Mouse (Mus musculus): ENCODE measurements around the gene Plce1.
"Not testable (repeated sequence)": the region's sequence is repeated elsewhere in the genome, so short reads cannot be mapped to it uniquely, and the experiment has no call there.

Plce1 gene

DNA sequence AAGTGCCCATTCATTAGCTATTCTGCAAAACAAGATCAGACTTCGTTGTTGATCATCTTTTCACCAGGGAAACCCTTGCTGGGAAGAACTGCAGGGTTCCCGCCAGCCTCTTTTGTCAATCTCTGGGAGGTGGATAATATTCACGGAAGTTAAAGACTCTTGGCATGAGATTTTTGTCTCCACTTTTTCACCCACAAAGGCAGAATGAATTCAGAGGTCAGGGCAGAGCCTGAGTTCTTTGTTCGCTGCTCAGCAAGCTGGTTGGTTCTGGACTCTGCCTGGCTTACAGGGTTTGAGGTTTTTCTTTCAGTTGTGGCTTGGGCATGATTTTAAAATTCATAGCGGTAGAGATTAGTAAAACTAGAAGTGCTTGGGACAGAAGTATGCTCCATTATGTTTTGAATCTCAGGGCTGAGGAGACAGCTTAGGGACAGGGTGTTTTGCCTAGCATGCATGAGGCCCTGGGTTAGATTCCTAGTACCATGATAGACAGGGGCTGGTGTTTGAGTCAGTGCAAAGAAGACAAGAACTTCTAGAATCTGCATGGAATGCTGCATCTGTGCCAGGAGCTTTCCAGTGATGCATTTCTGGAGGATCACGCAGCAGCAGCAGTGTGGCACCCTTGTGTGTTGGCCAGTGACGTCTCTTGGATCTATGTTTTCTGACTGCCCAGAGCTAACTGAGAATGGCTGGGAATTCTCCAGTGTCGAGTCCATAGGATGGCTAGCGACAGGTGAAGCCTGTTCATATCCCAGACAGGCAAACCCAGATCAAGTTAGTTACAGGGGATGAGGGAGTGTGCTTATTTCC lies 7.4 kb downstream of the Plce1 start:
- no peak for DNase-seq (ENCODE audit: low read depth, low spot score)

GRCm38 (mm10) chr19:38498233-38498632 lies 17.3 kb downstream of the Plce1 start:
- DNase-seq (ENCODE audit: low read depth, low spot score) = no peak

GRCm38 (mm10) chr19:38504597-38504996 lies 23.7 kb downstream of the Plce1 start:
- DNase-seq (ENCODE audit: low read depth, low spot score) = no peak

DNA sequence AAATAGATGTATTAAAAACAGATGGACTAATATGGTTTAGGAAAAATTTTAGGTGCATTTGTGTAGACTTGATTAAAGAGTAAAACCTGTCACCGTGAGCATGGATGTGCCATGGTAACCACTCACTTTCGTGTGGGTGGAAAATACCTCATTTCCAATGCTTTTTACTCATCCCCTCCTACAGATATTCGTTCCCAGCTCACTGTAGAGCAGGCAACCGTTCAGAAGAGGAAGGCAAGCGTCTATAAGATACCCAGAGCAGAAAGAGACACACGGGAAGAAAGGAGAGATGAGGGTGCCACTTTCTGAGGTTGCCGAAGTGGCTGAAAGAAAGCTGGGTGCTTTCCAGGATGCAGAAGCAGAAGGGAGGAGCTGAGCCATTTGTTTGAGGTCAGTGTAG lies 25.2 kb downstream of the Plce1 start:
- no peak for DNase-seq (ENCODE audit: low read depth, low spot score)

GRCm38 (mm10) chr19:38507251-38507965 lies 26.5 kb downstream of the Plce1 start:
- DNase-seq (ENCODE audit: low read depth, low spot score) = peak; percentile 39

DNA sequence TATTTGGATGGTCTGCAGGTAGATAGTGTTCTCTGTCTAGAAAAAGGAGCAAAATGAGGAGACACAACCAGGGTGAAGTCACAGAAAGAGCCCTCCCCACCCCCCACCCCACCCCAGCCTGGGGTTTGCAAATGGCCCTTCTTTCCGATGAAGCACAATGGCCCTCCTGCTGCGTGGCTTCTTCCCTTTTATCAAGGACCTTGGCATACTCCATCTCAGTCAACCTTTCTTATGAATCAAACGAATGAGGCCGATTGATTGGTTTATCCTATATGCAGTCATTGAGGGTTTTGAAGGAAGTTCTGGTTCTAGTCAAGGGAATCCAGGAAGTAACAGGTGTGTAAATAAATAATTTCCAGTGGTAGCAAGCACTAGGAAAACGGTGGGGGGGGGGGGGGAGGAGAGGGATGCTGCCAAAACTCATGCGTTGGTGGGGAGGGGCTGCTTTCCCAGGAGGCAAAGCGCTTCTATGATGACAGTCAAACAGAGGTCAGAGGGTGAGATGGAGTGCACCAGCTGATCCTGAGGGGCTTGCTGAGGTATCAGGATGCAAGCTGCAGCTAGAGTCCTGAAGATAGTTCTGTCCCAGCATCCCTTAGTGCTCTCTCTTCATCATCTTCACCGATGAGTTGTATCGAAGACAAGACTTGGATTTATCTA lies 27.2 kb downstream of the Plce1 start:
- no peak for DNase-seq (ENCODE audit: low read depth, low spot score)

GRCm38 (mm10) chr19:38514417-38515184 lies 33.7 kb downstream of the Plce1 start:
- DNase-seq (ENCODE audit: low read depth, low spot score) = no peak

GRCm38 (mm10) chr19:38526855-38527254 lies 45.9 kb downstream of the Plce1 start:
- DNase-seq (ENCODE audit: low read depth, low spot score) = no peak

DNA sequence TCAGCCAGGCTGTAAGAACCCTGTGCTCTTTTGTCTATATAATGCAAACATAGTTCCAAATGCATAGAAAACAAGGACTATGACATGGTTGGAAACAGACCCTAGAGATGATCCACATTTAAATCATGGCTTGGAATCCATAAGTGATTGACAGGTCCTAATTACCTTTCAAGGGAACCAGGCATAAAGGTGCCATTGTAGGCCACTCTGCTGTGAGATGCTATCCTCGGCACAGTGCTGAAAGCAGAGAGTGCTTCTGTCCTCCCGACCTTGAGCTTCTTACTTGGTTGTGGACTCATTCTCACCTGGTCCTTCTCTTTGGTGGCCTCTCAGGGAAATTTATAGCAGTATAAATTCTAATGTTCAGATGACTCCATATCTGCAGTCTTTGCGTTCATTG lies 46.6 kb downstream of the Plce1 start:
- no peak for DNase-seq (ENCODE audit: low read depth, low spot score)

- DNase-seq (ENCODE audit: low read depth, low spot score) = no peak
Observed at GRCm38 (mm10) chr19:38533230-38533629, 52.3 kb downstream of the Plce1 start.

DNA sequence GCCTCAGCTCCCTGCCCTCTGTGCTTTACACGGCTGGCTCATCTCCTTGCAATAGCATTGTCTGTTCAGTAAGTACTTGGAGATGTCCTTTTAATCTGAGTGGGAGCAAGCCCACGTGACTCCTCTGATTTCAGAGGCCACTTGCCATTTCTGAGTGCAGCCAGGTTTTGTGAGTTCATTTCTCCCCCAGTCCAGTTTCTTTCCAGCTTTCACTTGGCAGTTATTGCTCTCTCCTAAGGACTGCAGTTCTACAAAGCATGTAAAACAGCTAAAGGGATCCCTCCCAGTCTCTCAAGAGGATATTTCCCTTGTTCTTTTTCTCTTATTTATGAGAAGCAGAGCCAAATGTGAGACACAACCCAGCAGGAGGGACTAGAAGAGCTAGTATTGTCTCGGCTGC lies 58.4 kb downstream of the Plce1 start:
- no peak for DNase-seq (ENCODE audit: low read depth, low spot score)

GRCm38 (mm10) chr19:38540549-38540948 lies 59.6 kb downstream of the Plce1 start:
- DNase-seq (ENCODE audit: low read depth, low spot score) = no peak

DNA sequence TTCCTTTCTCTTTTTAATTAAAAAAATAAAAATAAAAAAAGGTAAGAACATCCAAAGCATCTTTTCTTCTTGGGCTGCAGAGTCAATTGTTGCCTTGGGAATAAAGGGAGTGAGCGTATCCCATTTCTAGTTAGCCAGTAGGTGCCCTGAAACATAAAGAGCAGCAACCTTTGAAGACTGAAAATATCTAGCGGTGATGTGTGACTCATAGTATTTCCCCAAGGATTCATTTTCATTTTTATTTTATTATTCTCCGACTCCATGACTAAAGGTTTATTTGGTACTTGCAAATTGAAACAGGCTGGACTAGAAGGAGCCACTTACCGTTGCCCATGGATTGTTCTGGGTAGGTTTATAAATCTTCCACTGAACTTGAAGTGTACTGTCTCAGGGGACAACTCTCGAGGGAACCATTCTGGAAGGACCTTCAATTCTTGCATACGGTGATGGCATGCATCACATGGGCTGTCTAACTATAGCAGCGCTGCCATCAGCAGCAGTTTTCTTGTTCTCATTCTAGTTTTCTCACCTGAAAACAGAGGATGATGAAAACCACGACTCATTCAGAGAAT lies 68.7 kb downstream of the Plce1 start:
- DNase-seq (ENCODE audit: low read depth, low spot score) = no peak

DNA sequence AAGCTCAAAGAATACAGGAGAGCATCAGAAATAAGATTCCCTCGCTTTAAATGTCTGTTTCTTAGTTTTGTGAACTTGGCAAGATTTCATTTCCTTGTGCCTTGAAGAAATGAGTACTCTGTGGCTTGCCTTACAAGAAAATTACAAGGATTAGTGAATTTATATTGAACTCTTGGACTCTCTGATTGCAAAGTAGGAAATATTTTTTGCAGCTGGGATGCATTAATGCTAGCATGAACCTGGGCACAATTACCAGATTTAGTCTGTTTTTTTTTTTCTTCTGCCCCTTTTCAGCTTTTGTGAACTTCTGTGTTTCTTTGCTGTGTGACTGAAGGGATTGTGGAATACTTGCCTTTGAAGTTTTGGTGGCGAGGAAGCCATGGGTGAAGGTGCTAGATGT lies 72.6 kb downstream of the Plce1 start:
- no peak for DNase-seq (ENCODE audit: low read depth, low spot score)

- no peak for DNase-seq (ENCODE audit: low read depth, low spot score)
Observed at GRCm38 (mm10) chr19:38555399-38555798, 74.5 kb downstream of the Plce1 start.

DNA sequence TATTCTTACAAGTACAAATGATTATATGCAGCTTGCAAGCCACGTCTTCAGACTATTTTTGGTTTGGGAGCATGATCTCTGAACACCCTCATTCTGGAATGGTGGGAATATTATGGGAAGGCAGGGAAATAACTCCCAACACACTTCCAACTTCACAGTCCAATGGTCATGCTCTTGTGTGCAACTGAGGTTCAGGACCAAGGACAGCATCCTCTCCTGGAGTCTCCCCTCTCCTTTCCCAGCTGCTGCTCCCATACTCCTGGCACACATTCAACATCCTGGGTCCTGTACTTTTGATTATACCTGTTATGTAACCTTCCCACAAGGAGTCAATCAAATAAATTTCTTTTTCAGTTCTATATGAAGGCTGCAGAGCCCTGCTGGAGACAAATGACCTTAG lies 77.9 kb downstream of the Plce1 start:
- peak; percentile 75 for DNase-seq (ENCODE audit: low read depth, low spot score)

DNA sequence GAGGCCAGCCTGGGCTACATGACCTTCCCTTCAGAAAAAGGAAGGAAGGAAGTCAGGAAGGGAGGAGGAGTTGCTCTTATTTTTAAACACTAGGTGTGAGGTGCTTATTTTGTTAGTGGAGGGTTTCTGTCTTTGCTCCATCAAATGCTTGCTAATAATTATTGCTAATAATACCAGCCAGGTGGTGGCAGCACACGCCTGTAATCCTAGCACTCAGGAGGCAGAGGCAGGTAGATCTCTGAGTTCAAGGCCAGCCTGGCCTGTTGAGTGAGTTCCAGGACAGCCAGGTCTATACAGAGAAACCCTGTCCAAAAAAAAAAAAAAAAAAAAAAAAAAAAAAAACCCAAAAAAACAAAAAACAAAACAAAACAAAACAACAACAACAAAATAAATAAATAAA lies 81.0 kb downstream of the Plce1 start:
- not testable (repeated sequence) for DNase-seq (ENCODE audit: low read depth, low spot score)

DNA sequence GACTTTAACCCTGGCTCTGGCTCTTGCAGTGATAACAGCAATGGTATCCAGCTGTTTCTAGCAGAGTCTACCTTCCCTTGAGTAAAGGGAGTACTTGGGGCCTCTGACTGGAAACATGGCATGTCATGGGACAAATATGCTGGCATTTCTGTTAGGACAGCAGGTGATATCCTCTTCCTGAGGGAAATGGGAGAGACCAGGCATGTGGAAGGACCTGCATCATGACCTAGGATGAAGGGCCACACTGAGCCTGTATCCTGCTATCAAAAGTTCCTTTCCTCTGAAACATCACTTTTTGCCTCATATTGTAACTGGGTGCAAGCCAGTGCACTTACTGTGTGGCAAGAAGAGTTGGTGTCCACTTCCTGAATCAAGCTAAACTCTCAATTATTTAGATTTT lies 85.2 kb downstream of the Plce1 start:
- DNase-seq (ENCODE audit: low read depth, low spot score) = no peak

GRCm38 (mm10) chr19:38566752-38567151 lies 85.8 kb downstream of the Plce1 start:
- no peak for DNase-seq (ENCODE audit: low read depth, low spot score)

DNA sequence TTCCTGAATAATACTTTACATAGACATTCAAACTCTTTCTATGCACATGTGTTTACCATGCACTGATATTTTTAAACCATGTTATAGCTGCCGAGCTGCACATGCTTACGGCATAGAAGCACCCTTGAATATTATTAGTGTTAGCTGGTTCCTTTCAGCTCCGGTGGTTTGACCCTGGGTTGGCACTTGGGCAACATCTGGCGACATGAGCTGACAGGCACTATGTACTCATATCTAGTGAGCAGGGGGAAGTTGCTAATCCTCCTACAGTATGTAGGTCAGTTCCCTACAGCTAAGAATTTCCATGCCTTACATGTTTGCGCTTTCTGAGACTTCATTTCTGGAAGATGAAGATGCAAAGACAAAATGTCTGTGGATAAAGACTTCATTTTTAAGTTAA lies 86.4 kb downstream of the Plce1 start:
- no peak for DNase-seq (ENCODE audit: low read depth, low spot score)

DNA sequence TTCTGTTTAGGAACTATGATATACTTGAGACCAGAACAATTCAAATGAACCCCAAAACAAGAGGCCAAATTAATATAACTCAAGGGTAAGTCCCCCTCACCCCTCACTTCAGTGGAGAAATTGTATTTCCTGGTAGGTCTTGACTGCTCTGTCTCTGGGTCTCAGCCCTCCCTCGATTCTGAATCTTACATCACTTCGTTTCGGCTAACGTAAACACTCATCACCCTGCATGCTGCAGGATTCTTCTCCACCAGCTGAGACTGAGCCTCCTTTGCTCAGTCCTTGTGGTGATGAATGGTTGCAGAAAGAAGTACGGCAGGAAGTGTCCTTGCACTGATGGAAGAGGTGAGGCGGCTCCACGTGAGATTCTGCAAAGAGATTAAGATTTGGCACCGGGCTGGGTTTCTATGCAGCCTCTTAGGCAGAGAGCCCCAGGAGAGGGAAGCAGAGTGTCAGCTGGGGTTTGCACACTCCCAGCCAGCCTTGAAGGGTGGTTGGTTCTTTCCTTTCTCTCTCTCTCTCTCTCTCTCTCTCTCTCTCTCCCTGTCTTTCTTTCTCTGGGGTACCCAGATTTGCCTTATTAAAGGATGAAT lies 97.7 kb downstream of the Plce1 start:
- peak; percentile 8 for DNase-seq (ENCODE audit: low read depth, low spot score)

Measured in mesoderm, embryonic 11.5 days (tissue).